Mouse (Mus musculus) stomach, postnatal 0 days (tissue): Measurements from ENCODE around the gene Tbc1d4.

ENCODE experiments used
- CTCF ChIP-seq: IDR thresholded peaks from 2 replicates; pipeline ENCODE4 v1.5.1; 2016; ENCODE audit warnings: antibody characterized with exemption, low read depth, mild to moderate bottlenecking, moderate library complexity
- EP300 ChIP-seq: optimal IDR thresholded peaks from 2 replicates; pipeline ENCODE3; 2016; ENCODE audit warnings: antibody characterized with exemption

GRCm38 (mm10) chr14:101507146-101507545 lies 101.8 kb downstream of the Tbc1d4 start:
- TF ChIP-seq CTCF: no peak
- no peak for TF ChIP-seq EP300
